Mouse (Mus musculus): ENCODE data around the gene Ankrd33b.

The Ankrd33b gene

DNA sequence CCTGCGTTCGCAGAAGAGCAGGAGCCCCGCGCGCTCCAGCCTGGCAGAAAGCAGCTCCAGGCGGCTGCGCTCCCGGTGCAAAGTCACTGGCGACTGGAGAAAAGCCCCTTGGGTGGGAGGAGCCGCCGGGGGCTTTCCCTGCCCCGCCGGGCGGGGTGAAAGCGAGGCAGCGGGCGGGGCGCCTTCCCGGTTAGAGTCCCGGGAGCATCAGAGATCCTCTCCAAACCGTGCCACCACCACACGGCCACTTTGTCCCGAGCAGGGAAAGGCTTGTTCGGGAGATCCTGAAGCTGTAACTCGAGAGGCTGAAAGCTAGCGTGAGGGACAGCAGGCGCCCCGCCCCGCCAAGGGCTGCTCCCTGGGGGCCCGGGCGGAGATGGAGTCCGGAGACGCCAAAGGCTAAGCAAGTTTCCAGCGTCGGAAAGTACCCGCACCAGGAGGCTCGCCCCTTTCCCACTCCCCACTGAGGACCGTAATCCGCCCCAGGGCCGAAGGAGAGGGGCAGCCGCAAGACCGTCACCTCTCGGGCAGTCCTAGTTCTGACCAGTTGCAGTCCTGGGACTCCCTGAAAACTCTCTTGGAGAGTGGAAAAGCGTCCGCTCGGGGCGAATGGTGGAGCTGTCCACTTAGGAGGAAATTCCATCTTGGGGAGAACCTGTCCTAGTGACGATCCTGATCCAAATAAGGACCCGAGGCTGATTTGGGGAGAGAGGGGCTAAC lies at the start of gene Ankrd33b:
TSS of gene Ankrd33b (minus strand) at position 246 of the 720 bp plus-strand sequence.
- DNase-seq, result no peak

DNA sequence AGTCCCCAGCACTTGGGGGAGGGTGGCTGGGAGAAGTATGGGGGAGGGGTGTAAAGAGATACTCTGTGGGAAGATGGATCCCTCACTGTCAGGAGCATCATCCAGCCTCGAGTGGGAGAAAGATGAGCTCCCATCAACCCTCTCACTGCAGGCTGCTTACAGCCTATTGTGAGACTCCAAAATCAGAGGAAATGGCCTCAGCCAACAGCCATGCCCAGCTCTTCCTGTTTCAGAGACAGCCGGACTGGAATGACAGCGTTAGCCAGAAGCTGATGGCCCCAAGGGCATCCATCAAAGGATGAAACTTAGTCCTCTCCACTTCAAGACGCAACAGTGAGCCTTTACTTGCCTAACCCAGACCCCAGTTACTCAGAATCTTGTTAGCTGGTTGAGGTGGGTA lies 47.7 kb upstream of the Ankrd33b start:
- no peak for DNase-seq

DNA sequence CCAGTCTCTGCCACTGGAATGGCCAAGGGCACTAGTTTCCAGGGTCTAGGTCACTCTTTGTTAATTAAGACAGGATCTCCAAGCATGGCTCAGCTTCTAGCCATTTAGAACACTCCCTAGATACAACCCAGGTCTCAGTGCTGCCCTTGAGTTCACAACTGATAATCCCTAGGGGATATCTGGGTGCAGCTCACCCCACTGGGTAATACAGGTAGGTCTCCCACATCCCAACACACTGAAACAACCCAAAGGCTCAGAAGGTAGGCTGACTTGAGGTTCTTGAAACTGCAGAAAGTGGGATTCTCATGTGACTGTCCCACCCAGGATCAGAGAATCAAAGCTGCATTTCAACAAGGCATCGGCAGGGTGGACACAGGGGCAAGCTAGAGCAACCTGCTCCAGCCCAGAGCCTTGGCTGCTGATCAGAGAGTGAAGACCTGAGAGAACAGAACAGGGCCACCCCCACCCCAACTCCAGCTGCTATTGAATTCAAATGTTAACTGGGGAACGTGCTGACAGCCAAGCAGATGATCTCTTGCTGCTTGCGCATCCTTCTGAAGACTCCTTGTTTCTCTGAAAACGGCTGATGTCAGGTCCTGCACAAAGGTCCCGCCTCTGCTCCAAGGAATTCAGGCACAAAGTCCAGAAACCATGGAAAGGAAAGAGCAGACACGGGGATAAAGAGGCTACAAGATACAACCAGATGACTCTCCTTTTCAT lies 46.8 kb upstream of the Ankrd33b start:
- no peak for DNase-seq

- no peak for DNase-seq
Measured at GRCm38 (mm10) chr15:31413662-31414061, 46.1 kb upstream of the Ankrd33b start.

GRCm38 (mm10) chr15:31412933-31413332 lies 45.4 kb upstream of the Ankrd33b start:
- DNase-seq, result no peak

DNA sequence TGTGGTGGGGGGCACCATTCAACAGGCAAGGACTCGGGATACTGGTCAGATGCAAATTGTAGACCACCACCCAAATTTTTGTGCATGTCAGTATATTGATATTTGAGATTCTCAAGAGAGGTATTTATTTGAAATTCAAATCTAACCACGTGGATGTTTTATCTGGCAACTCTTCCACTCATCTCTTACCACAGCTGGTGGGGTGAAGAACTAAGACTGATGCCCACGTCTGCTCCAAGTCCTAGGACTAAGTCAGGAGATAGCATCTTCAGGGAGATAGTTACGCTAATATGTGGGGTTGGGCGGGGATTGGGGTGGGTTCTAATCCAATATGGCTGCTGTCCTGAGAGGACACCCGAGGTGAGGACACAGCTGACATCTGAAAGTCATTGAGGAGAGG lies 44.9 kb upstream of the Ankrd33b start:
- no peak for DNase-seq

DNA sequence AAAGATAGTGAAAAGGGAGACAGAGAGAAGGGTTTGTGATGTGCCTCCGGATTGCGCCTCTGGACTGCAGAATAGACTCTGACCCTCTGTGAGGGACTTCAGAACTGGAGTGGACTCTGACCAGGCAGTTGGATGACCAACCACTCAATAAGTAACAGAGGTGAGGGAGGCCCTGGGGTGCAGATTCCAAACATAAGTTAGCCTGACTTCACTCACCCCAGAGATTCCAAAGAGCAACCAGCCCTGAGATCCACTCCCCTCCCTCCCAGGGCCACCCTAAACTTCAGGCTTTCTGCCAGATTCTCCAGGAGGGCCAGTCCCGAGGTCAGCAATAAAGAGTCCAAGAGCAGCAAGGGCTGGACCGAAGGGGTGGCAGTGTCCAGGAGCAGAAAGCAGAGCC lies 40.0 kb upstream of the Ankrd33b start:
- DNase-seq, result no peak

GRCm38 (mm10) chr15:31406881-31407280 lies 39.4 kb upstream of the Ankrd33b start:
- DNase-seq, result no peak

DNA sequence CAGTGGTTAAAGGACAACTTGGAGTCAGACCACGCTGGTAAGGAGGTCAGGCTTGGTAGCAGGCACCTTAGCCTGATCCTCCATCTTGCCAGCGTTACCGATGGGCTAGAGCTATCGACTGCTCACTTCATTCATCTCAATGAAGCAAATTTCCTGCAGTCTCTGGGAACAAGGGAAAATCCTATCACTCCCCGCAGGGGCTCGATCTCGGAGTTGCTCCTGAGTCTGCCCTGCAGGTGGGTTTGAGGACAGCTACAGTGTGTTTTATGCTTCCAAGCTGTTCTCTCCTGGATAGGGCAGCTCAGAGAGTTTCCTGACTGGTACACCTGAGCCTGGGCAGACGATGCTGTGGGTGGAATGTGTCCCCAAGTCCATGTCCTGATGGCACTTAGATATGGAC lies 36.8 kb upstream of the Ankrd33b start:
- no peak for DNase-seq

DNA sequence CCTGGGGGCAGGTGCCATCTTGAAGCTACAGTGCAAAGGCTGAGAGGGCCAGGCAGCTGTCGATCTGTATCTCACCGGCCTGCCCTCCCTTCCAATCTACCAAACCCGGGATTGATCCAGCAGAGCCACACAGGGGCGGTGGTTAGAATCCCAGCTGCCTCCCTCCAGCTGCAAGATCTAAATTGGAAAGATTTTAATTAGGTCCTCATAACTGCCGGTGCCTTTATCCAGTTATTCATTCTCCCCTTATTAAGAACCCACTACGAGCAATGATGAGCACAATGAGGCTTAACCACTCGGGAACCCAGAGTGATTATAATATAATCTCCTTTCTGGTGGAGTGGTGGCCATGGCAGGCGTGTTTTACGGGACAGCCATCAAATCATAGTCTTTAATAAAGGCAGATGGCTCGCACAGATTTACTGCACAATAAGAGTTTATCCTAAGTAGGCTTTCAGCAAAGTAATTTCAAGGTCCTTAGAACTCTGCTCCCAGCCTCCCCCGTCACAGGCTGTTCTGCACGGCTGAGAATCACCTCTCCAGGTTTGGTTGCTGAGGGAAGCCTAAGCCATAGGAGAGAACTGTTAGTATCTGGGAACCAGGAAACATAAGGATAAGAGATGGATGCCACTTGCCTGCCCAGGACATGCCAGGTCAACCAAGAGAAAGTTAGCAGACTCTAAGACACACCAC lies 34.8 kb upstream of the Ankrd33b start:
- DNase-seq, result no peak

GRCm38 (mm10) chr15:31400974-31401373 lies 33.4 kb upstream of the Ankrd33b start:
- DNase-seq, result no peak

DNA sequence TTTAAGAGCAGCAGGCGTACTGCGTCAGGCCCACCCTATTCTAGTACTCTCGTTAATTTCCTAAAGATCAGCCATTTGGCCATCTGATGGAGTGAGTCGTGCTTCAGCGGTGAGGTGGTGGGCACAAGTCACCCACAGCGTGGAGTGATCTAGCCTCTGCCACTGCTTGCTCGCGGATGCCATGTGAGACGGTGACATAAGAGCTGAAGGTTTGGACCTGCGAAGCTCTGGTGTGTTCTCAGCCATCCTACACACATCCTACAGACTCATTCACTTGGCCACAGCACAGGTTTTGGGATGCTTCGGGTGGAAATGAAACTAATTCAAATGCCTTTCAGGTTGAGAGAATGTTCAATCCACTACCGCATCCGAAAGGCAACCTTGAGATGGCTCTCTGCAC lies 31.2 kb upstream of the Ankrd33b start:
- no peak for DNase-seq

- DNase-seq, result no peak
Measured at GRCm38 (mm10) chr15:31397379-31397778, 29.9 kb upstream of the Ankrd33b start.

DNA sequence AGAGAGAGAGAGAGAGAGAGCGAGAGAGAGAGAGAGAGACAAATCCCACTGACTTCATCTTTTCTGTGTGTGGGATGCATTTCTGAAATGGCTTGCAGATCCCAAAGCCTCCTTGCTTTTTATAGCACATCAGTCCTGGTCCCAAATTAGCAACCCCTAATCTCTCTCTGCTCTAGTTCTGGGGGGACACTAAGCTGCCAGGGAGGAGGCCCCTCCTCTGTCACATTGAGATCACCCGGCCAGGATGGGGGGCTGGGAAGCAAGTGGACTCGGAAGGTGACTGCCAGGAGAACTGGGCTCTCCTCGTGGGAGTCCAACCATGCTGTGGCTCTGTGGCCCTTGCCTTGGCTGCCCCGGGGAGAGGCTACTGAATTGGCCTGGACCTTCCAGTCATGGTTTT lies 29.2 kb upstream of the Ankrd33b start:
- DNase-seq, result no peak

DNA sequence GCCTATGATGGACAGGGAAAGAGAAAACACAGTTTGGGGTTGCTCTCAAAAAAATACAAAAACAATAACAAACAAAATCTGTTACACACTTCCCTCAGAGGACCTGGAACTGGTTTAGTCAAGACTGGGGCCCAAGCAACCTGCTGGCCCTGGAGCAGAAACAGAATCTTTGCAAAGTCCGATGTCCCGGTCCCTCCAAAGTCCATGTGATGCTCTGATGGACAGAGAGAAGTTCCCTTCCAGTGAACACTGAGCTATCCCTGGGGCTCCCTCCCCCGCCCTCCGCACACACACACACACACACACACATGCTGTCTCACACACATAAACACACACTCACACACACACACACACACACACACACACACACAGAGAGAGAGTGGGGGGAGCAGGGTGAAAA lies 28.5 kb upstream of the Ankrd33b start:
- no peak for DNase-seq

- peak; percentile 7 for DNase-seq
Measured at GRCm38 (mm10) chr15:31393402-31393801, 25.9 kb upstream of the Ankrd33b start.

GRCm38 (mm10) chr15:31392705-31393104 lies 25.2 kb upstream of the Ankrd33b start:
- DNase-seq, result no peak

- no peak for DNase-seq
Measured at GRCm38 (mm10) chr15:31392135-31392534, 24.6 kb upstream of the Ankrd33b start.

- DNase-seq, result no peak
Measured at GRCm38 (mm10) chr15:31381936-31382468, 14.5 kb upstream of the Ankrd33b start.

DNA sequence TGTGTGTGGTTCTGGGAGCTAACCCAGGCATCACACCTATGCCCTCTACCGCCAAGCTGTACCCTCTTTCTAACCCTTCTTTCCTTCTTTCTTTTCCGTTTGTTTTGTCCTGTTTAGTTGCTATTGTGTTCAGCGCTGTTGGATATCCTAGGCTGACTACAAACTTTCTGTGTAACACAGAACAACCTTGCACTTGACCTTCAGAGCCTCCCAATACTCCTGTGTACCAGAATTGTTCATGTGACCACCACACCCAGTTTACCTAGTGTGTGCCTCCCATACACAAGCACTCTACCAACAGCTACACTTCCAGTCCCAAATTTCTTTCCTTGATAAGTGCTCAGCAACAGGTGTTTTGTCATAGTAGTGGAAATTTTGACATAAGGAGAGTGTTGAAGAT lies 11.9 kb upstream of the Ankrd33b start:
- no peak for DNase-seq

DNA sequence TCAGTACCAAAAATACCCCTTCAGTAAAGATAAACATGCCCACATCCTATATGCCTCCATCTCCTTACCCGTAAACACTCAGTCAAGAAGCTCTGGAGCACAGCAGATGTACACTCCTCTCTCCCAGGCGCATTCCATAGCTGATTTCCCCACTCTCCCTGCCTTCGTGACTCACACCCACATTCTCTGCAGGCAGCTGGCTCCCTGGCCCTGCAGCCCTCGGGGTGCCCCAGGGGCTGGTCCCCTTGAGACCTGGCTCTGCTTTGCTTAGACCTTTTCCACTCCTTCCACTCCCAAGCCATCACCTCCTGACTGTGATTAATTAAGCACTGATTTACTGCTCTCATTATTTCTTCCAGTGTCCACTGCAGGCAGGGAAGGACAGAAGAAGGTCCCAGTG lies 7.7 kb upstream of the Ankrd33b start:
- DNase-seq, result no peak

DNA sequence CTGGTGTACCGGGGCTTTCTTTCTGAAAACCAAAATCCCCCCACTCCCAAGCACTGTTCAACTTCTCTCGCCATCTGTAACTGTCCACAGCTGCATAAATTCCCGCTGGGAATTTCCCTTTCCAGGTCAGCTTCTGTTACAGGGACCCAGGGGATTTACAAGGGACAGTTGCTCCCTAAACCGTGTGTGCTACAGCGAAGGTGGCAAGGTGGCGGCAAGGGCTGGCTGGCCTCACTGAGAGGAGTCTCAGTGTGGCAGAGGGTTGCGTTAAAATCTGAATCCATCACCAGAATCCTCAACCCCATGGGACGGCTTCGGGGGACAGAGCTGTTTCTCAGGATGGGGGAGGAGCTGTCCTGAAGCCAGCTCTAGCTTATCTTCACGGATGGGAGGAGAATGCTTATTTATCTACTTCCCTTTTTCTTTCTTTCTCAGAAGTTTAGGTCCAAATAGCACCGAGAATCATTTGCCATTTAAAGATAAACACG lies 1.6 kb upstream of the Ankrd33b start:
- no peak for DNase-seq

DNA sequence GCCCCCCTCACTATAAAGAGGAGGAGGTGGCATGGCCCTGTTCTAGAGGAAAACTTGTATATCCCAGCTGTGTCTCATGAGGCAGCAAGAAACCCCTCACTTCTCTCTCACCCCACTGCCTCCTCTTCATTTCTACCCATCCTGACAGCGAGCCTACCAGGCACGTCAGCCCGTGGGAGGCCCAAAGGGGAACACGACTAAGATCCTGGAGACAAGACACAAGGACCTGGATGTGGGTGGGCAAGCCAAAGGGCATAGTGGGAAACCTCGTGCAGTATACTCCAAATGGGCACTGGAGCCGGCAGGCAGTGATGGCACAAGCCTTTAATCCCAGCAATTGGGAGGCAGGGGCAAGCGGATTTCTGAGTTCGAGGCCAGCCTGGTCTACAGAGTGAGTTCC lies 1.0 kb upstream of the Ankrd33b start:
- no peak for DNase-seq
